Mouse (Mus musculus): ENCODE results near the gene Cfap43.

The Cfap43 gene

DNA sequence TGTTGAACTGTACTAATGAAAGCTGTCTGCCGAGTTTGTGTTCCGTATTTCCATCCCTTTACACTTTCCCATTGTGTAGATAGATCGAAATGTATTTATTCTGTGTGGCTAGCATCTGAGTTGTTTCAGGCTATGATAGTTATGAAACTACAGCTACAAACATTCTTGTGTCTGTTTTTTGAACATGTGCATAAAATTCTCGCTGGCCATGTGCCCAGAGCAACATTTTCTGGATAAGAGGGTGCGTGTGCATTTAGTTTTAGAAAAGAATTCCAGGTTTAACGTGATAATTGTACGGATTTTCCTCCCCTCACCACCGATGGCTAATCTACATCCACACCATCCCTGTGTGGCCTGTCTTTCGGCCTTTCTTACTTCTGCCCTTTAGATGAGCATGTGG, 205.6 kb downstream of the Cfap43 start:
- peak; percentile 24 for DNase-seq (ENCODE audit: low read depth, low spot score)

- DNase-seq (ENCODE audit: low read depth, low spot score), result peak; percentile 63
Measured at GRCm38 (mm10) chr19:47710376-47710775, 208.7 kb downstream of the Cfap43 start.

- no peak for DNase-seq (ENCODE audit: low read depth, low spot score)
Measured at GRCm38 (mm10) chr19:47705772-47706309, 213.2 kb downstream of the Cfap43 start.

DNA sequence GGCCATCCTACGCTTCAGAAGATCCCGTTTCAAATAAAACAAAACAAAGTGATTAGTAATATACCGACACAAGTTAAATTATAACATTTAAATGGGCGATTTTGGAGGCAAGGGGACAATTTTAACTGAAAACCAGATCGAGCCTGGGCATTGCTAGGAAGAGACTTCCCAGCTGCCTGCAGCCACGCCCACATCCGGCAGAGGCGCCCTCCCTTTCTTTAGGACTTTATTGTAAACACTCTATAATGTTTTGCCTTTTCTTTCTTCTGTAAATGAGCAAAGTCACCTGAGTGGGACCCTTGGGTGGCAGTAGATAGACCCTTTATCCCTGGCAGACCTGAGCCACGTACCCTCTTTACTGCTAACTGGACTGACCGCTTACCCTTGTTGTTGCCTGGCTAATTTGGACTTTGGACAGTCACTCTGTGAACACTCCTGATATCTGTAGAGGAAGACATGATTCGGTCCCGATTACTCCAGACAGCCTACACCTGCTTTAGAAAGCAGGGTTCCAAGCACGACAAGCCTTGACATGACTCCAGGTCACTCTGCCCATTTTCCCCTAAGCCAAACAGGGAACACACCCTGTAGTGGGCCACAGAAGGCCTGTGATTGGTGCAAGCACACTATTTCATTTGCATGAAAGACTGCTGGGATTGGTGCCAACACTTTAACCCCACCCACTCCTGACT, 213.9 kb downstream of the Cfap43 start:
- DNase-seq (ENCODE audit: low read depth, low spot score), result no peak

- no peak for DNase-seq (ENCODE audit: low read depth, low spot score)
Measured at GRCm38 (mm10) chr19:47700509-47700908, 218.6 kb downstream of the Cfap43 start.

DNA sequence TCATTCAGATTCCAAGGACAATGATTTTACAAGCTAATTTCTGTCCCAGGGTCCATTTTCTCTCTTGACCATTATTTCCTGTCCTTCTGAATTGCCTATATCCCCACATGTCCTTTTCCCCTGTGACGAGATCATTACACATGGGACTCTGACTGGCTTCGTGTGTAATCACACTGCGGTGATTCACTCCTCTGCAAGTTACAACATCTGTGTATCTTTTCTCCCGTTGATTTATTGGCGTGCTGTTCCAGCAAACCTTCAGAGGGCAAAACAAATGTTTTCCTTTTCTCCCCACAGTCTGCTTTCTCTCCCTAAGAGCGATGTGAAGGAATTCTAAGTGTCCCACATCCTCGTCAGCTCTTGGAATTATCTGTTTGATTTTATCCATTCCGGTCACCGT, 219.3 kb downstream of the Cfap43 start:
- DNase-seq (ENCODE audit: low read depth, low spot score), result peak; percentile 8

- no peak for DNase-seq (ENCODE audit: low read depth, low spot score)
Measured at GRCm38 (mm10) chr19:47698266-47698665, 220.8 kb downstream of the Cfap43 start.

DNA sequence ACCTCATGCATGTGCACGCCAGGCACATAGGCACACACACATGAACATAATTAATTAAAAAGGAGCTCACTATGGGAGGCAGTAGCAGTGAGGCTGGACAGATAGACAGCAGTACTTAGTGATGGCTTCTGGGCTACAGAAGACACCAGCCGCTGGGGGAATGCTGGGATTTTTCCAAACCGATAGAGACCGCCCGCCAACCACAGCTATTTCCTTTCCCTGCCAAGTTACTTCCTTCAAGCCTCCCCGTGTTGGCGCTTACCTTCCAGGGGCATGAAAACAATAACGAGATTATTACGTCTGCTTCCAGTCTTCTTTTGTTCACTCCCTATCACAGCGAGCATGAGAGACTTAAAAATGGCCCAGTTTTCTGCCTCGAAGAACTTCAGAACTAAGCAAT, 222.0 kb downstream of the Cfap43 start:
- no peak for DNase-seq (ENCODE audit: low read depth, low spot score)

DNA sequence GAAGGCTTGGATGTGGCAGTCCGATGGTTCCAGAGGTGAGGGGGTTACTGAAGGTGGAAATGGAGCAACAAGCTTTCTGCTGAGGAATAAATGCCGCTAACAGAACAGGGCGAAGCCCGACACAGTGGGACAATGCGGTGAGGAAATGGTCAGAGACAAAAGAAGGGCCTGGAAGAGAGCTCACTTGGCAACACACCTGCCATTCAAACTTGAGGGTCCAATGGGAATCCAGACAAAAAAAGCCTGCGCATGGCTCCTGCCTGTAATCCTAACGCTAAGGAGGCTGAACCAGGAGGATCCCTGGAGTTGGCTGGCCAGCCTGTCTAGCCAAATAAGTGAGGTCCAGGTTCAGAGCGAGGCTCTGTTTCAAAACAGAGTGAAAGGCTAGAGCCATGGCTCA, 222.7 kb downstream of the Cfap43 start:
- DNase-seq (ENCODE audit: low read depth, low spot score), result no peak

- no peak for DNase-seq (ENCODE audit: low read depth, low spot score)
Measured at GRCm38 (mm10) chr19:47695725-47696124, 223.4 kb downstream of the Cfap43 start.

GRCm38 (mm10) chr19:47691994-47692393, 227.1 kb downstream of the Cfap43 start, which contains the start of gene Col17a1:
Col17a1 (minus strand) TSS chr19:47692094.
- DNase-seq (ENCODE audit: low read depth, low spot score), result no peak

- DNase-seq (ENCODE audit: low read depth, low spot score), result no peak
Measured at GRCm38 (mm10) chr19:47689592-47689991, 229.5 kb downstream of the Cfap43 start.
